Mouse (Mus musculus) right cerebral cortex, postnatal 4 days (tissue): ENCODE measurements around the gene C2cd5.
"Not testable (repeated sequence)": the region's sequence is repeated elsewhere in the genome, so short reads cannot be mapped to it uniquely, and the experiment has no call there.

Source experiments
- DNase-seq: peaks from one replicate; pipeline ENCODE4 v3.0.0-alpha.2; 2022

Gene C2cd5

GRCm38 (mm10) chr6:143005209-143005608, 94.7 kb downstream of the C2cd5 start:
- DNase-seq, result not testable (repeated sequence)

DNA sequence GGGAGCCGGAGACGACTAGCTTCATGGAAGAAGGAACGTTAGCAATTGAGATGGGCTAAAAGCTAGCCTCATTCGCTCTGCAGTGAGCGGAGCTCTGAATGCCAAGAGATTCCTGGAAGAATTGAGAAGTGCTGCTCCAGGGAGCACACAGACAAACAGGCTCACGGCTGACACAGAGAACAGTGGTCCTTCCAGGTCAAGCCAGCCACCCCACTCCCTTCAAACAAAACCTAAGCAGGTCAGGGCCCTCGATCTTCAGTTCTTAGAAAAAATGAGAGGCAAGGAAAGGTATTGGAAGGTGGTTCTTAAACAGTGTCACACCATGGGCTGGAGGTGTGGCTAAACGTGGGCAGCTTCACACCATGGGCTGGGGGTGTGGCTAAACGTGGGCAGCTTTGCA, 95.1 kb downstream of the C2cd5 start:
- no peak for DNase-seq

DNA sequence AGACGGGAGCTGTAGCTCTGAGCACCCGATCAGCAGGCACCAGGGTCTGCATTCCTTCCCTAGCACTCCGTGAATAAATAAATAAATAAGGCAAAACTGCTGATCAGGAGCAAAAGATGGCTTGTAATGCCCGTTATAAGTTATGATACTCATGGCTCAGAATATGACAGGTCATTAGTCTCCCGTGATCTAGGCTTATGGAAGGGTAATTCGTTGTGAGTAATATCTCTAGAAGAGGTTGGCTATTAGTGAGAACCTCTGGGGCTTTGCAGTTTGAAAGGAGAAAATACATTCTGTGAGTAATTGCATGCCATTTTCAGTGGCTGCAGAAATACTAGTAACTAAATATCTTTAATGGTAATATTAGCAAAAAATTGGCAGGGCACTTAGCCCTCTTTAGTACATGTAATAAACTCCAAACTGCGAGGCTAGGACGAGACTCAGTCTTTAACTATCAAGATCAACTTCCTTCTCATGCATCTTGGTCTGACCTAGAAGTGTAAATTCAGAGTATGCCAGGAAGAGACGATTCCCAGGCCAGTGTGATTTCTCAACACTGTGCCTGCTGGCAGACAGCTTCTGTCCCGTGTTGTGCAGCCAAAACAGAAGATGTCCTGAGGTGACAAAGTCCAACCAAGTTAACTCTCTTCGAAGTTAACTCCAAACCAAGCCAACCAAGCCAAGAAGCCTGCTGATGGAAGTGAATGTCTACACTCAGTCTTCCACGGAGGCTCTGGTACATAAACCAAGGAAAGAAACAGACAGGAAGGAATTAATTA, 101.5 kb downstream of the C2cd5 start:
- DNase-seq, result no peak

DNA sequence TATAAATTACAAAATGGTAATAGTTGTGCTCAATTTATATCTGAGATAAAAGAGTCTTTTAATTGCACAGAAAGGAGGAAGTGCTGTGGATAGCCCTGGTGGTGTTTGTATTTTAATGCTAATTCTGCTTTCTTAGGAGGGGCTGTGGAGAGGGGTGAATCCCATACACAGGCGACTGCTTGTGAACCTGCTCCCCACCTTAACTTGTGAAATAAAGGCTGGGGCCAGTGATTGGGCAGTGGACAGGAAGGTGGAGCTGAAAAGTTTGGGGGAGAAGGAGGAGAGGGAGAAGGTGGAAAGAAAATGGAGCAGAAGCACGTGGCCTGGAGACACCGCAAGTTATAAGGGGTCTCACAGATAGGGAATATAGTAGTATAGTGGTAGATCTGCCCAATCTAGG, 103.1 kb downstream of the C2cd5 start:
- no peak for DNase-seq

- no peak for DNase-seq
Measured at GRCm38 (mm10) chr6:142995567-142995966, 104.4 kb downstream of the C2cd5 start.

DNA sequence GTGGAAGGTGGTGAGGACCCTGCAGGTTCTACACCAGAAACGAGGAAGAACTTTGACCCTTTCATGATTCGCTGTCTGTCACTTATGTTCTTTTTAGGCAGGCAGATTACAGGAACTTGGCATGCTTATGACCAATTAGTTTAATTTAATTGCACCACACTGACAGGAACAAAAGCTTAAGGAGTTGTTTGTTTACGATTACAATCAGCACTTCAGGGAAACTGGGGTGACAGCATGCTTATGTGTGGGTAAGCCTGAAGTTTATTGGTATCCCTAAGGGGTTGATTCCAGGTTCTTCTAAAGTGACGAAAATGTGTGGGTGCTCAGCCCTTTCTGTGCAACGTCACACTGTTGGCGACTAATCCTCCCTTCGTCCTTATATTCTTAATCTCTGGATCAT, 105.1 kb downstream of the C2cd5 start:
- no peak for DNase-seq

DNA sequence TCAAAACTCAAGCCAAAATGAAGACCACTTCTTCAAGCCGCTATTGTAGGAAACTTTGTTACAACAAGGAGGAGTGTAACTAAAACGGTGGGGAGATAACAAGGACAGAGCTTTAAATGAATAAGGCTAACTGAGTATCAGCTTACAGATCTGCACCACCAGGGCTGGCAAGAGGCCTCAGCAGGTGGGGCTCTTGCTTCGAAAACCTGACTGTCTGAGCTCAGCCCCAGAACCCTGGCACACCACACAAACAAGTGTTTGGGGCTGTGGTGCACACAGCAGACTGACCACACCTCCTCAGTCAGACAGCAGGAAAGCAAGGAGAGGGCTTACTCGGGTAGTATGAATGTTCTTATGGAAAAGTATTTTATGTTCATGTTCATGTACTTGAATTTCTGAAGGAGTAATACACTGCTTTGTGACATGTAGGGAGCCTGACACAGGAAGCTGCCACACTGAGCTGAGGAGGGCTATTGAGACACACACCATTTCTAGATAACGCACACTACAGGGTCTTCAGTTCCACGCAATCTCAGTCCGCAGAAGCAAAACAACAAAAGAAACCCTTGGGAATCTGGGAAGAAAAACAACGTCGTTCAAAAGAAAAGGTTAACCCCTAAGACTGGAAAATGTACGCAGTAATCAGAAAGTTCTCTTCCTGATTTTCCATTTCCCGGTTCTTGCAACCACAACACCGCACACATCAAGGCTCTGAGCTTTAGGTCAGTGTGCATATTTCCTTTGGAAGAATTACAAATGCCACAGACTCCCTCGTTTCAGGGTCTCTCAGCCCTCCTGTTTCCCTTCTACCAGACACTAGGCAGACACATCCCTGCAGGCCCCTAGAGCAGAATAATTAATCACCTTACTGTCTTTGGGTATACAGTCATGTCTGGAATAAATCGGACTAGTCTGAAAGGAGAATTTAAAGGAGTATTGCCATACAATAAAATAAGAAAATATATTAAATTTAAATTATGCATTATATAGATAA, 105.9 kb downstream of the C2cd5 start:
- DNase-seq, result no peak

DNA sequence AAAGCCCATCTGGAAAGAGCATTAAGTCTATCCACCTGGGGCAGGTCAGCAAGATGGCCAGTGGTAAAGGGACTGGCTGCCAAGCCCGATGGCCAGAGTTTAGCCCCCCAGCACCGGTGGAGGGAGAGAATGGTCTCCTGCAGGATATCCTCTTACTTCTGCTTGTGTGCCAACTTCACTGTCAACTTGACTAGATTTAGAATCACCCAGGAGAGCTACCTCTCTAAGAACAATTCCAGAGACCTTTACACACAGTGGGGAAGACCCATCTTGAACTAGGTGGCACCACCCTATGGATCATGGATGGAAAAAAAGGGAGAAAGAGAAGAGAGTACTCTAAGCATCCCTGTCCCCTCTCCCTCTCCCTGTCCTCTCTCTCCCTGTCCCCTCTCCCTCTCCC, 107.0 kb downstream of the C2cd5 start:
- no peak for DNase-seq

GRCm38 (mm10) chr6:142992099-142992498, 107.8 kb downstream of the C2cd5 start:
- no peak for DNase-seq

DNA sequence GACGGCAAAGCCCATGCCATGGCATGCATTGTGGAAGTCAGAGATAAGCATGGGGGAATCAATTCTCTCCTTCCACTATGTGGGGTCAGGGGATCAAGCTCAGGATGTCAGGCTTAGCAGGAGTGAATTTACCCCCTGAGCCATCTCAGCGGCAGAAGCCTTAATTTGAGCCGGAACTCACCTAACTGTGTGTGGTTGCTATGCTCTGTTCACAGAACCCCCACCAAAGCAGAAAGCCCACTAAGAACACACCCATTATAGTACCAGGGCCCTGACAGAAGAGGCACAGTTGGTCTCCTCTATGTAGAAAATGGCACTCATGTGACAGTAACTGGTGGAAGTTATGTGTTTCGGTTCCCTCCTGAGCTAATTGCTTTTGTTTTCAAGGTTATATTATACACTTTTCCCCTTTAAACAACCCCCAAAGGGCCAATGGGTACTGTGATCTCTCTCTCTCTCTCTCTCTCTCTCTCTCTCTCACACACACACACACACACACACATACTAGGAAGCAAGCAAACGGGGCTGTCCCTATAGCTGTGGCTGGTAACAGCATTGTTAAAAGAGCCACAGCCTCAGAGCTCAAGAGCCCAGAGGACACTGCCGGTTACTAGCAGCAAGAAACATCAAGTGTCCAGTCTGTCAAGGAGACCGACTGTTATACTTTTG, 108.4 kb downstream of the C2cd5 start:
- no peak for DNase-seq

- DNase-seq, result no peak
Measured at GRCm38 (mm10) chr6:142990516-142990915, 109.4 kb downstream of the C2cd5 start.

GRCm38 (mm10) chr6:142989495-142989894, 110.4 kb downstream of the C2cd5 start:
- no peak for DNase-seq

DNA sequence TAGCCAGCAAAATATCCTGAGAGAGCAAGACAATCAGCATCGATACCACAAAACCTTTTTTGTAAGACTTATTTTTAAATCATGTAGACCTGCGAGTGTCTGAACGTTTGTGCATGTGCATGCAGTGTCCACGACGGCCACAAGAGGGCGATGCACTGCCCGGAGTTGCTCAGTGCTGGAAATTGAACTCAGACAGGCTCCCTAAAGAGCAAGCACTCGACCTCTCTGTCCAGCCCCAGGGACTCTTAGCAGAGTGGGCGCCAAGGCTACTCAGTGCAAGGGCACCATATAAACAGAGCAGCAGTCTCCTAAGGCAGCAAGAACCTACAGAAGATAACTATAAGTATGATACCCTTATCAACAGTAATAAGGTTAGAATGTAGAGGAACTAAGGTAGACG, 111.2 kb downstream of the C2cd5 start:
- DNase-seq, result peak; percentile 73

DNA sequence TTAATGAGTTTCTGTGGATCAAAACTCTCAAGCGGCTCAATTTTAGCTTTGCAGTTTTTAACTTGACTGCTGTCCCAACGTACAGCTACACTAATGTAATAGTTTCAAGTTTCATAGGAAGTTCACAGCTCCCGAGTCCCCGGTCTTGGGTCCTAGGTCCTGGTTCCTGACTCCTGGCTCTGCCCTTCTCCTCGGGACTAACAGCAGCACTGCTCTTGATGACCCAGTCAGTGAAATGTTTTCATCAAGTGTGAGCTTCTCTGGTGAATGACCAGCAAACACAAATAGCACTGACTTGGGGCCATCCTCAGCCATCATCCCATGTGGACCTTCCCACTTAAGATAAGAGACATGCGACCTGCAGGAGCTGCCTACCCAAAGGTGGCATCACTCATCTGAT, 111.7 kb downstream of the C2cd5 start:
- DNase-seq, result no peak

DNA sequence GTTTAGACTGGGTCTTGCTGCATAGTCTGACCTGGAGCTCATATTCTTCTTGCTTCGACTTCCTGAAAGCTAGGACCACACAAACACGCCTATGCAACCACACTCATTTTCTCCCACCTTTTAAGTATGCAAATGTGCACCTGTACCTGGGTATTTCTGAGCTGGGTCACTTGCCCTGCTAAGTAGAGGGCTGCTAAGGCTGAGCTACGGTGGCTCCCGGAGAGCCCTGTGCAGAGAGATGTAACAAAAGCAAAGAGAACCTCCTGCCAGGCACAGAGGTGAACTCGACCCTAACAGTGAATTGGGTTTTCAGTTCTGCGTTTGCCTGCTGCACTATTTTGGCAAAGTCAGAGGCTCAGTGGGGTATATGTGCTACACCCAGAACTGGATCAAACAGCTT, 112.3 kb downstream of the C2cd5 start:
- no peak for DNase-seq

- not testable (repeated sequence) for DNase-seq
Measured at GRCm38 (mm10) chr6:142986706-142987105, 113.2 kb downstream of the C2cd5 start.

DNA sequence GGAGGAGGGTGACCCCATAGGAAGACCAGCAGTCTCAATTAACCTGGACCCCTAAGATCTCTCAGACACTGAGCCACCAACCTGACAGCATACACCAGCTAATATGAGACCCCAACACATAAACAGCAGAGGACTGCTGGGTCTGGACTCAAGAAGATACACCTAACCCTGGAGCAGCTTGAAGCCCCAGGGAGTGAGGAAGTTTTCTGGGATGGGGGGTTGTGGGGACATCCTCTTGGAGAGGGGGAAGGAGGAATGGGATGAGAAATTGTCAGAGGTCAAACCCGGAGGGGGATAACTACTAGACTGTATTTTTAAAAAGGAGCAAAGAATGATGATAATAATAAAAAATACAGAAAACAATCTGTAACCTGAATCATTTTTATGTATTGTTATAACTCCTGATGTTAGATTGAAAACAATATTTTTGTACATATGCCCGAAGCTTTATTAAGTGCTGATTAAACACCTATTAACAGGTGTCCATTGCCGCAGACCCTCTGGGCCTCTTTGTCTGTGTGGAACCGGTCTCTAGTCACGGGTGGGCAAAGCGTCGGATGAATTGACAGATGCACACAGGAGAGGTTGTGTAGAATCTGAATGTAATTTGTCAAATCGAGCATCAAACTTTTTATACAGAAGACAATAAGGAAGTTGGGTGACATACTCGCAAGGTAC, 114.2 kb downstream of the C2cd5 start:
- not testable (repeated sequence) for DNase-seq

- DNase-seq, result no peak
Measured at GRCm38 (mm10) chr6:142979665-142980660, 120.0 kb downstream of the C2cd5 start.

DNA sequence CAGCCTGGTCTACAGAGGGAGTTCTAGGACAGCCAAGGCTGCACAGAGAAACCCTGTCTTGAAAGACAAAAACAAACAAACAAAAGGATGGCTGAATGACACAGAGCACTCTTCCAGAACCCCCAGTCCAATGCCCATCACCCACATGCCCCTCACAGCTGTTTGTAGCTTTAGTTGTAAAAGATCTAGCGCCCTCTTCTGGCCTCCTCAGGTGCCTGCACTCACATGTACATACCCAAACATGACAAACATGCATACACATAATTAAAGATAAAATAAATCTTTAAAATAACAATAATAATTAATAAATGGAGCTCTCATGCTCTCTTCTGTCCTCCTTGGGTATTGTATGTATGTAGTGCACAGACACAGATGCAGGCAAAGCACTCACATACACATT, 122.7 kb downstream of the C2cd5 start:
- no peak for DNase-seq

- no peak for DNase-seq
Measured at GRCm38 (mm10) chr6:142973289-142973688, 126.7 kb downstream of the C2cd5 start.

GRCm38 (mm10) chr6:142972205-142972604, 127.7 kb downstream of the C2cd5 start:
- no peak for DNase-seq
